Comparison of ENCODE assay signal across 23 mouse cellular contexts in genomic region chr11:77916741-77917140, GRCm38 (mm10). TPM values are rescaled to one million over a fixed set of nuclear protein-coding genes. Genes with fewer than 3 reads are reported as not detected.
DNase-seq lines count a peak whose midpoint lies in the region; ATAC-seq and TF ChIP-seq lines count a peak whose summit lies in the region.
"Had no signal": no experiment of that assay in that cellular context is flagged by ENCODE, and none has a peak within 500 bp of the region (broad histone marks: within the 10 kb centered on the region; RNA-seq: fewer than 3 reads in every experiment).

No protein-coding gene starts in this region.

- no peak overlapping the region for H3K4me3 ChIP-seq in forebrain, embryonic 12.5 days (replicated peaks)
- no peak overlapping the region for H3K4me3 ChIP-seq in forebrain, embryonic 15.5 days
- H3K4me3 ChIP-seq in E14TG2a.4 (replicated peaks; ENCODE audit: low read length) = peak overlapping the region; percentile 50; the same call in 1 of the 2 replicates
- H3K4me3 ChIP-seq in embryonic facial prominence, embryonic 10.5 days = 0 out of 2 replicates have a peak overlapping the region, but pooled peaks have one; percentile 30
- no peak overlapping the region for H3K4me3 ChIP-seq in limb, embryonic 12.5 days (replicated peaks)
- H3K4me3 ChIP-seq: heart, embryonic 10.5 days; intestine, embryonic 15.5 days; liver, embryonic 12.5 days; myocyte had no signal

- no peak overlapping the region for H3K4me2 ChIP-seq in forebrain, embryonic 12.5 days
- no peak overlapping the region for H3K4me2 ChIP-seq in forebrain, embryonic 15.5 days (replicated peaks)
- H3K4me2 ChIP-seq in limb, embryonic 12.5 days = peak overlapping the region; percentile 41
- H3K4me2 ChIP-seq: intestine, embryonic 15.5 days; liver, embryonic 12.5 days had no signal

- no peaks in the 10 kb centered on the region for H3K9me3 ChIP-seq in forebrain, embryonic 12.5 days
- H3K9me3 ChIP-seq in forebrain, embryonic 15.5 days = no peaks in the 10 kb centered on the region
- no peaks in the 10 kb centered on the region for H3K9me3 ChIP-seq in E14TG2a.4 (ENCODE audit: low read length)
- no peaks in the 10 kb centered on the region for H3K9me3 ChIP-seq in embryonic facial prominence, embryonic 10.5 days
- H3K9me3 ChIP-seq in limb, embryonic 12.5 days = no peaks in the 10 kb centered on the region
- H3K9me3 ChIP-seq: heart, embryonic 10.5 days; intestine, embryonic 15.5 days; liver, embryonic 12.5 days had no signal

- no peak for ATAC-seq in forebrain, embryonic 12.5 days (ENCODE audit: low FRiP score)
- ATAC-seq in forebrain, embryonic 15.5 days (replicated peaks) = no peak
- no peak for ATAC-seq in limb, embryonic 12.5 days (ENCODE audit: insufficient number of reproducible peaks, insufficient read depth, low FRiP score, low TSS enrichment, low read depth)
- ATAC-seq: activated CD4-positive, CD25-positive, alpha-beta regulatory T cell, adult 4 months; hindbrain, embryonic 16.5 days; intestine, embryonic 15.5 days; liver, embryonic 12.5 days had no signal

- TF ChIP-seq CTCF in E14TG2a.4 (conservative IDR thresholded peaks at IDR 0.05; ENCODE audit: low read length) = no peak

- no peak for DNase-seq in embryonic facial prominence, embryonic 10.5 days (ENCODE audit: low spot score)
- DNase-seq in urinary bladder, adult 2 months (ENCODE audit: low spot score) = no peak
- no peak for DNase-seq in liver
- DNase-seq: adrenal gland, adult 8-10 months; heart, postnatal 4 days; layer of hippocampus, adult 9-11 months; lung, adult 18-20 months; lung, postnatal 10 days; midbrain, embryonic 14.5 days; right cerebral cortex, adult 18-20 months; right cerebral cortex, postnatal 4 days; thymus, postnatal 14 days had no signal

- H3K4me1 ChIP-seq in forebrain, embryonic 12.5 days = peaks cover 22% of the 10 kb centered on the region
- H3K4me1 ChIP-seq in forebrain, embryonic 15.5 days = peaks cover 18% of the 10 kb centered on the region
- peaks cover 62% of the 10 kb centered on the region for H3K4me1 ChIP-seq in E14TG2a.4 (replicated peaks; ENCODE audit: low read depth, low read length)
- peaks cover 47% of the 10 kb centered on the region for H3K4me1 ChIP-seq in embryonic facial prominence, embryonic 10.5 days
- H3K4me1 ChIP-seq in limb, embryonic 12.5 days (replicated peaks) = peaks cover 34% of the 10 kb centered on the region
- H3K4me1 ChIP-seq: intestine, embryonic 15.5 days; liver, embryonic 12.5 days had no signal

- H3K36me3 ChIP-seq in forebrain, embryonic 12.5 days (replicated peaks) = no peaks in the 10 kb centered on the region
- no peaks in the 10 kb centered on the region for H3K36me3 ChIP-seq in forebrain, embryonic 15.5 days
- H3K36me3 ChIP-seq in E14TG2a.4 (ENCODE audit: insufficient read depth, low read length) = no peaks in the 10 kb centered on the region
- no peaks in the 10 kb centered on the region for H3K36me3 ChIP-seq in embryonic facial prominence, embryonic 10.5 days (replicated peaks)
- H3K36me3 ChIP-seq in limb, embryonic 12.5 days = no peaks in the 10 kb centered on the region
- H3K36me3 ChIP-seq: heart, embryonic 10.5 days; intestine, embryonic 15.5 days; liver, embryonic 12.5 days had no signal

- H3K27me3 ChIP-seq in forebrain, embryonic 12.5 days = peaks cover 60% of the 10 kb centered on the region
- H3K27me3 ChIP-seq in forebrain, embryonic 15.5 days = peaks cover 3% of the 10 kb centered on the region; the same call in 1 of the 2 replicates
- H3K27me3 ChIP-seq in E14TG2a.4 (ENCODE audit: insufficient read depth, low read length) = peaks cover 20% of the 10 kb centered on the region
- peaks cover 82% of the 10 kb centered on the region for H3K27me3 ChIP-seq in embryonic facial prominence, embryonic 10.5 days (replicated peaks; ENCODE audit: low read depth, poor library complexity, severe bottlenecking)
- H3K27me3 ChIP-seq in limb, embryonic 12.5 days = peaks cover 50% of the 10 kb centered on the region

- 0 out of 2 replicates have a peak overlapping the region, but pooled peaks have one; percentile 3 for H3K27ac ChIP-seq in forebrain, embryonic 12.5 days
- H3K27ac ChIP-seq in forebrain, embryonic 15.5 days (replicated peaks) = no peak overlapping the region
- H3K27ac ChIP-seq in embryonic facial prominence, embryonic 10.5 days (replicated peaks) = peak overlapping the region; percentile 55; the same call in 1 of the 2 replicates
- H3K27ac ChIP-seq in limb, embryonic 12.5 days = peak overlapping the region; percentile 72
- H3K27ac ChIP-seq: heart, embryonic 10.5 days; intestine, embryonic 15.5 days; kidney, postnatal 0 days; liver, embryonic 12.5 days had no signal

- WGBS in forebrain, embryonic 12.5 days = 81% methylated on average over 4 of the region's 4 CpGs
- WGBS in forebrain, embryonic 15.5 days = 82% methylated on average over 4 of the region's 4 CpGs
- 76% methylated on average over 4 of the region's 4 CpGs for WGBS in embryonic facial prominence, embryonic 10.5 days
- 73% methylated on average over 4 of the region's 4 CpGs for WGBS in limb, embryonic 12.5 days

- no peak overlapping the region for H3K9ac ChIP-seq in forebrain, embryonic 12.5 days
- H3K9ac ChIP-seq in forebrain, embryonic 15.5 days (replicated peaks) = no peak overlapping the region
- H3K9ac ChIP-seq in limb, embryonic 12.5 days (replicated peaks) = no peak overlapping the region
- H3K9ac ChIP-seq: intestine, embryonic 15.5 days; liver, embryonic 12.5 days had no signal

RNA-seq across cellular contexts. Expression of gene Sez6, which starts 13.9 kb away (rescaled TPM):
- polyA plus RNA-seq in forebrain, embryonic 12.5 days (2016; fragmentation: Nextera tagmentation; extraction: Ambion mirVana) = 54.0 and 62.2 TPM in 2 replicates
- polyA plus RNA-seq in forebrain, embryonic 15.5 days (2015; fragmentation: Nextera tagmentation; extraction: Ambion mirVana) = 243 and 249 TPM in 2 replicates
- polyA plus RNA-seq in embryonic facial prominence, embryonic 10.5 days (2016; fragmentation: Nextera tagmentation; extraction: Ambion mirVana) = 2.3 and 2.5 TPM in 2 replicates
- 0.06 TPM in 1 of 2 replicates, not detected in the other for polyA plus RNA-seq in limb, embryonic 12.5 days (2016; fragmentation: Nextera tagmentation; extraction: Ambion mirVana)
- 0.09 and 0.21 TPM in 2 replicates for polyA plus RNA-seq in urinary bladder, adult 2 months (2012; rRNA removed)
- polyA plus RNA-seq: myocyte had no signal

RNA-seq across cellular contexts. Expression of gene Pipox, which starts 22.8 kb away (rescaled TPM):
- 14.5 and 16.5 TPM in 2 replicates for polyA plus RNA-seq in forebrain, embryonic 12.5 days (2016; fragmentation: Nextera tagmentation; extraction: Ambion mirVana)
- 10.2 and 11.2 TPM in 2 replicates for polyA plus RNA-seq in forebrain, embryonic 15.5 days (2015; fragmentation: Nextera tagmentation; extraction: Ambion mirVana)
- polyA plus RNA-seq in embryonic facial prominence, embryonic 10.5 days (2016; fragmentation: Nextera tagmentation; extraction: Ambion mirVana) = 2.1 and 2.7 TPM in 2 replicates
- polyA plus RNA-seq in limb, embryonic 12.5 days (2016; fragmentation: Nextera tagmentation; extraction: Ambion mirVana) = 0.41 and 0.66 TPM in 2 replicates
- polyA plus RNA-seq in urinary bladder, adult 2 months (2012; rRNA removed) = 0.37 and 0.66 TPM in 2 replicates
- polyA plus RNA-seq: myocyte had no signal

Comparison
In these comparisons a context has a peak if more than half of its experiments do, and no peak if none do; other contexts are left out.
1. H3K4me3 ChIP-seq: peak in E14TG2a.4 (single experiment) and embryonic facial prominence, embryonic 10.5 days (single experiment); none in forebrain, embryonic 12.5 days (single experiment), forebrain, embryonic 15.5 days (single experiment) and limb, embryonic 12.5 days (single experiment).
2. RNA of gene Sez6, which starts 13.9 kb away (polyA plus RNA-seq): 243 to 249 TPM in forebrain, embryonic 15.5 days and 54.0 to 62.2 TPM in forebrain, embryonic 12.5 days; 2.3 to 2.5 TPM in embryonic facial prominence, embryonic 10.5 days, 0.09 to 0.21 TPM in urinary bladder, adult 2 months and 0.06 TPM in limb, embryonic 12.5 days; every median in the first group is over 10 times any median in the second.